Mouse (Mus musculus) retina, embryonic 14.5 days (tissue): ENCODE measurements around the gene Kcnmb3.

Experiments used
- DNase-seq: peaks from one replicate; pipeline ENCODE4 v3.0.0-alpha.2; 2015; ENCODE audit warnings: low spot score

Gene Kcnmb3

GRCm38 (mm10) chr3:32495088-32495770 lies 3.2 kb upstream of the Kcnmb3 start:
- no peak for DNase-seq

- no peak for DNase-seq
These were observed 2.5 kb upstream of the Kcnmb3 start for GRCm38 (mm10) chr3:32494387-32495087.

- no peak for DNase-seq
These were observed 1.1 kb downstream of the Kcnmb3 start for GRCm38 (mm10) chr3:32490928-32491315.

GRCm38 (mm10) chr3:32490076-32490927 lies 1.7 kb downstream of the Kcnmb3 start:
- DNase-seq, result no peak

- no peak for DNase-seq
These were observed 3.9 kb downstream of the Kcnmb3 start for GRCm38 (mm10) chr3:32488172-32488571.

- no peak for DNase-seq
These were observed 5.5 kb downstream of the Kcnmb3 start for GRCm38 (mm10) chr3:32486543-32486942.

- DNase-seq, result no peak
These were observed 9.0 kb downstream of the Kcnmb3 start for GRCm38 (mm10) chr3:32483035-32483434.

GRCm38 (mm10) chr3:32479961-32480360 lies 12.1 kb downstream of the Kcnmb3 start:
- no peak for DNase-seq

- no peak for DNase-seq
These were observed 18.8 kb downstream of the Kcnmb3 start for GRCm38 (mm10) chr3:32473184-32473583.

GRCm38 (mm10) chr3:32472191-32472900 lies 19.7 kb downstream of the Kcnmb3 start:
- no peak for DNase-seq

GRCm38 (mm10) chr3:32471098-32471497 lies 20.9 kb downstream of the Kcnmb3 start:
- no peak for DNase-seq

GRCm38 (mm10) chr3:32470449-32470848 lies 21.6 kb downstream of the Kcnmb3 start:
- no peak for DNase-seq

- no peak for DNase-seq
These were observed 23.6 kb downstream of the Kcnmb3 start for GRCm38 (mm10) chr3:32468411-32468810.

GRCm38 (mm10) chr3:32467321-32467720 lies 24.7 kb downstream of the Kcnmb3 start:
- no peak for DNase-seq

GRCm38 (mm10) chr3:32459777-32460176 lies 32.3 kb downstream of the Kcnmb3 start:
- peak; percentile 55 for DNase-seq

- no peak for DNase-seq
These were observed 37.6 kb downstream of the Kcnmb3 start for GRCm38 (mm10) chr3:32454329-32455021.

GRCm38 (mm10) chr3:32441710-32442109 lies 50.3 kb downstream of the Kcnmb3 start:
- DNase-seq, result no peak

- no peak for DNase-seq
These were observed 53.3 kb downstream of the Kcnmb3 start for GRCm38 (mm10) chr3:32438716-32439115.

GRCm38 (mm10) chr3:32437820-32438219 lies 54.2 kb downstream of the Kcnmb3 start:
- DNase-seq, result no peak

- DNase-seq, result no peak
These were observed 54.7 kb downstream of the Kcnmb3 start for GRCm38 (mm10) chr3:32437297-32437696.

GRCm38 (mm10) chr3:32436101-32436500 lies 55.9 kb downstream of the Kcnmb3 start:
- no peak for DNase-seq
